ENCODE assay signal across 29 mouse cellular contexts in genomic region chr16:12090604-12091235, GRCm38 (mm10).
A peak's percentile ranks its signal among the peaks of the same experiment; 100 is the strongest.
DNase-seq lines count a peak whose midpoint lies in the region; ATAC-seq and TF ChIP-seq lines count a peak whose summit lies in the region.
"Had no signal": no experiment of that assay in that cellular context is flagged by ENCODE, and none has a peak within 500 bp of the region (broad histone marks: within the 10 kb centered on the region; RNA-seq: fewer than 3 reads in every experiment).

No protein-coding gene starts in this region.

- no peak; the same call in 1 of the 2 replicates for ATAC-seq in forebrain, postnatal 0 days
- ATAC-seq in forebrain, embryonic 11.5 days (replicated peaks; ENCODE audit: low FRiP score): no peak
- ATAC-seq in lung, embryonic 16.5 days (ENCODE audit: low read depth): peak; percentile 36
- ATAC-seq in megakaryocyte, adult 5-6 weeks (ENCODE audit: poor library complexity, severe bottlenecking): peak; percentile 77
- no peak for ATAC-seq in intestine, embryonic 16.5 days
- ATAC-seq: intestine, embryonic 15.5 days; Patski had no signal

- 51% methylated on average over 5 of the region's 5 CpGs for WGBS in forebrain, postnatal 0 days
- WGBS in forebrain, embryonic 11.5 days: 87% methylated on average over 5 of the region's 5 CpGs
- WGBS in lung, embryonic 16.5 days: 37% methylated on average over 5 of the region's 5 CpGs
- 63% methylated on average over 5 of the region's 5 CpGs for WGBS in intestine, embryonic 16.5 days

- H3K4me3 ChIP-seq in forebrain, postnatal 0 days (ENCODE audit: low read depth, low read length): no peak overlapping the region
- H3K4me3 ChIP-seq in forebrain, embryonic 11.5 days (ENCODE audit: low read depth, low read length): no peak overlapping the region
- no peak overlapping the region for H3K4me3 ChIP-seq in lung, embryonic 16.5 days (ENCODE audit: low read length)
- H3K4me3 ChIP-seq in intestine, embryonic 16.5 days (ENCODE audit: low read length): no peak overlapping the region
- H3K4me3 ChIP-seq: forebrain, embryonic 12.5 days; heart, adult 2 months; heart, embryonic 13.5 days; hindbrain, embryonic 15.5 days; intestine, embryonic 15.5 days; limb, embryonic 15.5 days; midbrain, embryonic 10.5 days; neural tube, embryonic 15.5 days had no signal

- H3K4me2 ChIP-seq in forebrain, postnatal 0 days (ENCODE audit: low read depth): no peak overlapping the region
- H3K4me2 ChIP-seq in forebrain, embryonic 11.5 days (ENCODE audit: low read depth, low read length, severe bottlenecking): no peak overlapping the region
- no peak overlapping the region for H3K4me2 ChIP-seq in lung, embryonic 16.5 days (ENCODE audit: low read depth, low read length)
- no peak overlapping the region for H3K4me2 ChIP-seq in intestine, embryonic 16.5 days (ENCODE audit: low read depth, low read length)
- H3K4me2 ChIP-seq: forebrain, embryonic 12.5 days; heart, embryonic 13.5 days; hindbrain, embryonic 15.5 days; intestine, embryonic 15.5 days; limb, embryonic 15.5 days; neural tube, embryonic 15.5 days had no signal

- intact Hi-C loops in heart, postnatal 10 days (cut with DNase I): no loop called here

- no peak overlapping the region for H3K9ac ChIP-seq in forebrain, postnatal 0 days
- H3K9ac ChIP-seq in forebrain, embryonic 11.5 days (ENCODE audit: low read length): no peak overlapping the region
- H3K9ac ChIP-seq in lung, embryonic 16.5 days (ENCODE audit: low read length): no peak overlapping the region
- no peak overlapping the region for H3K9ac ChIP-seq in intestine, embryonic 16.5 days (ENCODE audit: low read depth, low read length)
- H3K9ac ChIP-seq: forebrain, embryonic 12.5 days; heart, embryonic 13.5 days; hindbrain, embryonic 15.5 days; intestine, embryonic 15.5 days; limb, embryonic 15.5 days; liver, embryonic 14.5 days; neural tube, embryonic 15.5 days had no signal

- H3K4me1 ChIP-seq in forebrain, postnatal 0 days (ENCODE audit: insufficient read depth): peaks cover 3% of the 10 kb centered on the region; the same call in 1 of the 2 replicates
- H3K4me1 ChIP-seq in forebrain, embryonic 11.5 days (replicated peaks; ENCODE audit: control insufficient read depth, insufficient read depth, low read length): no peaks in the 10 kb centered on the region
- 0 out of 2 replicates have a peak, but pooled peaks cover 2% of the 10 kb centered on the region for H3K4me1 ChIP-seq in lung, embryonic 16.5 days (replicated peaks; ENCODE audit: control insufficient read depth, insufficient read depth, low read length)
- no peaks in the 10 kb centered on the region for H3K4me1 ChIP-seq in intestine, embryonic 16.5 days (ENCODE audit: control insufficient read depth, insufficient read depth, low read length)
- H3K4me1 ChIP-seq: forebrain, embryonic 12.5 days; heart, embryonic 13.5 days; intestine, embryonic 15.5 days; limb, embryonic 15.5 days; midbrain, embryonic 10.5 days had no signal

- DNase-seq in forebrain, postnatal 0 days: peak; percentile 68
- no peak for DNase-seq in forebrain, embryonic 11.5 days (ENCODE audit: low spot score)
- DNase-seq in lung, postnatal 36 days: no peak
- peak; percentile 75 for DNase-seq in brain, embryonic 14.5 days (ENCODE audit: low read depth)
- DNase-seq in heart, postnatal 10 days: no peak
- DNase-seq: adrenal gland, adult 2 months; B cell, adult 2 months; cerebellum, adult 8-10 months; cerebellum, postnatal 36 days; gastrocnemius, postnatal 14 days; heart, adult 2 months; kidney, postnatal 36 days; lung, postnatal 14 days; right cerebral cortex, adult 18-20 months; thymus, adult 18-20 months; thymus, postnatal 36 days had no signal

- no peak for TF ChIP-seq CTCF in forebrain, postnatal 0 days (IDR thresholded peaks at IDR 0.05; ENCODE audit: low read depth)
- no peak for TF ChIP-seq CTCF in brain, embryonic 14.5 days (IDR thresholded peaks at IDR 0.05; ENCODE audit: borderline replicate concordance, extremely low read depth, insufficient read depth, insufficient read length)

- no peaks in the 10 kb centered on the region for H3K9me3 ChIP-seq in forebrain, postnatal 0 days (ENCODE audit: low read length)
- no peaks in the 10 kb centered on the region for H3K9me3 ChIP-seq in forebrain, embryonic 11.5 days (ENCODE audit: control insufficient read depth, low read length)
- H3K9me3 ChIP-seq in lung, embryonic 16.5 days (ENCODE audit: control insufficient read depth, low read length): no peaks in the 10 kb centered on the region
- no peaks in the 10 kb centered on the region for H3K9me3 ChIP-seq in intestine, embryonic 16.5 days (ENCODE audit: control insufficient read depth, low read length)
- H3K9me3 ChIP-seq: forebrain, embryonic 12.5 days; G1E; heart, embryonic 13.5 days; hindbrain, embryonic 15.5 days; intestine, embryonic 15.5 days; limb, embryonic 15.5 days; midbrain, embryonic 10.5 days; neural tube, embryonic 15.5 days had no signal

- H3K27me3 ChIP-seq in forebrain, postnatal 0 days (ENCODE audit: insufficient read depth, low read length): no peaks in the 10 kb centered on the region
- no peaks in the 10 kb centered on the region for H3K27me3 ChIP-seq in forebrain, embryonic 11.5 days (ENCODE audit: control insufficient read depth, insufficient read depth, low read length)
- no peaks in the 10 kb centered on the region for H3K27me3 ChIP-seq in lung, embryonic 16.5 days (ENCODE audit: control insufficient read depth, insufficient read depth, low read depth, low read length)
- H3K27me3 ChIP-seq in intestine, embryonic 16.5 days (replicated peaks; ENCODE audit: control insufficient read depth, insufficient read depth, low read length): no peaks in the 10 kb centered on the region
- H3K27me3 ChIP-seq: forebrain, embryonic 12.5 days; hindbrain, embryonic 15.5 days; intestine, embryonic 15.5 days; limb, embryonic 15.5 days; neural tube, embryonic 15.5 days had no signal

- H3K27ac ChIP-seq in forebrain, postnatal 0 days (ENCODE audit: low read depth, low read length): no peak overlapping the region
- no peak overlapping the region for H3K27ac ChIP-seq in forebrain, embryonic 11.5 days (ENCODE audit: low read depth, low read length)
- no peak overlapping the region for H3K27ac ChIP-seq in lung, embryonic 16.5 days (ENCODE audit: low read length)
- H3K27ac ChIP-seq in intestine, embryonic 16.5 days (ENCODE audit: low read length): no peak overlapping the region
- H3K27ac ChIP-seq: forebrain, embryonic 12.5 days; heart, adult 2 months; heart, embryonic 13.5 days; hindbrain, embryonic 15.5 days; intestine, embryonic 15.5 days; limb, embryonic 15.5 days; liver, embryonic 14.5 days; midbrain, embryonic 10.5 days; neural tube, embryonic 15.5 days had no signal

- no peaks in the 10 kb centered on the region for H3K36me3 ChIP-seq in forebrain, postnatal 0 days (ENCODE audit: insufficient read depth)
- H3K36me3 ChIP-seq in forebrain, embryonic 11.5 days (ENCODE audit: control insufficient read depth, insufficient read depth, low read length): no peaks in the 10 kb centered on the region
- no peaks in the 10 kb centered on the region for H3K36me3 ChIP-seq in lung, embryonic 16.5 days (ENCODE audit: control insufficient read depth, insufficient read depth, low read length)
- no peaks in the 10 kb centered on the region for H3K36me3 ChIP-seq in intestine, embryonic 16.5 days (ENCODE audit: control insufficient read depth, insufficient read depth, low read length)
- H3K36me3 ChIP-seq: forebrain, embryonic 12.5 days; G1E; heart, embryonic 13.5 days; hindbrain, embryonic 15.5 days; intestine, embryonic 15.5 days; limb, embryonic 15.5 days; midbrain, embryonic 10.5 days; neural tube, embryonic 15.5 days had no signal

- TF ChIP-seq POLR2A in brain, embryonic 14.5 days (IDR thresholded peaks at IDR 0.05; ENCODE audit: borderline replicate concordance, extremely low read depth, insufficient read depth, insufficient read length, poor library complexity, severe bottlenecking): no peak

Comparison
In these comparisons a context has a peak if more than half of its experiments do, and no peak if none do; other contexts are left out.
1. DNase-seq: peak in forebrain, postnatal 0 days (single experiment) and brain, embryonic 14.5 days (single experiment); none in forebrain, embryonic 11.5 days (single experiment), lung, postnatal 36 days (single experiment) and heart, postnatal 10 days (0 of 2).
2. ATAC-seq: peak in lung, embryonic 16.5 days (single experiment) and megakaryocyte, adult 5-6 weeks (single experiment); none in forebrain, postnatal 0 days (single experiment), forebrain, embryonic 11.5 days (single experiment) and intestine, embryonic 16.5 days (single experiment).